Mouse (Mus musculus): ENCODE results near the gene Izumo4.

DNA sequence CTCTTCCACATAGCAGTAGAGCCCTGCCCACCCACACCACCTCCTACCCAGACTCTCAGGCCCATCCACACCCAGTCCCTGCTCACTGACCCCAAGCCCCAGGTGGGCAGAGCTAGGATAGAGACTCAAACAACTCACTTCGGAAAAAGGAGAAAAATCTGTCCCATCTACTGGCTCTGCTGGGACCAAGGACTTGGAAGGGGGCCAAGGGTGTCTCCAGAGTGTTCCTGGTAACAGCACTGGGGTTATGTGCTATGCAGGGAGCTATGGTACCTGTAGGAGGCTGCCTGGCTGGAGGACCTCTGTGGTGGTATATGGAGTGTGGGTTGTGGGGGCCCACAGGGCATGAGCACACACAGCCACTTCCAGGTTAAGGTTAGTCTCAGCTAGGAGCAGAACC lies 15.3 kb downstream of the Izumo4 start:
- TF ChIP-seq CTCF (IDR thresholded peaks at IDR 0.05; ENCODE audit: low read depth) (no peak), EP300 (IDR thresholded peaks at IDR 0.05; ENCODE audit: low read depth) (no peak)
